Mouse (Mus musculus) layer of hippocampus, postnatal 14 days (tissue): ENCODE results near the gene Tvp23a. TPM values are rescaled to one million over a fixed set of nuclear protein-coding genes. Genes with fewer than 3 reads are reported as not detected.
A peak's percentile ranks its signal among the peaks of the same experiment; 100 is the strongest.

Experiments used
- DNase-seq, 2 experiments: peaks; one replicate each; pipeline ENCODE4 v3.0.0; 2021 to 2022; ENCODE audit warnings: low spot score in 2 of 2, mixed read lengths in 1 of 2
- total RNA-seq, 2 experiments: library from RNA; stranded (reverse); gene quantifications; 2 replicates each; pipeline ENCODE4 v1.2.3; 2021

The Tvp23a gene
- total RNA-seq, 2 experiments from 2014 or later: 30.4 to 32.0 TPM

- no peak for DNase-seq
Observed at GRCm38 (mm10) chr16:10398755-10399154, 48.4 kb downstream of the Tvp23a start.

- DNase-seq: peak in 1 of 2 experiments; percentile 31
Observed at GRCm38 (mm10) chr16:10394699-10395540, 52.2 kb downstream of the Tvp23a start, which contains the start of gene Tekt5. Gene Tekt5, minus strand, starts transcription at chr16:10395490.

GRCm38 (mm10) chr16:10392587-10392986, 54.6 kb downstream of the Tvp23a start:
- DNase-seq: no peak

- no peak for DNase-seq
Observed at GRCm38 (mm10) chr16:10388634-10389365, 58.4 kb downstream of the Tvp23a start.

- no peak for DNase-seq
Observed at GRCm38 (mm10) chr16:10385261-10385660, 61.9 kb downstream of the Tvp23a start.

GRCm38 (mm10) chr16:10384544-10384943, 62.6 kb downstream of the Tvp23a start:
- no peak for DNase-seq

GRCm38 (mm10) chr16:10384060-10384497, 63.1 kb downstream of the Tvp23a start:
- no peak for DNase-seq

- peak in 1 of 2 experiments; percentile 29 for DNase-seq
Observed at GRCm38 (mm10) chr16:10379531-10379930, 67.6 kb downstream of the Tvp23a start.

GRCm38 (mm10) chr16:10377286-10377685, 69.9 kb downstream of the Tvp23a start:
- DNase-seq: no peak

- DNase-seq: peak in 1 of 2 experiments; percentile 57
Observed at GRCm38 (mm10) chr16:10374254-10375011, 72.7 kb downstream of the Tvp23a start.

GRCm38 (mm10) chr16:10372372-10372771, 74.8 kb downstream of the Tvp23a start:
- peak in 1 of 2 experiments; percentile 26 for DNase-seq

Other genes starting within 250 kb of the Tvp23a start
- gene Emp2, start 133.4 kb downstream of the Tvp23a start, total RNA-seq: 10 to 100 TPM; 25.0 to 30.9 TPM
- gene Tekt5, start 51.9 kb downstream of the Tvp23a start, total RNA-seq: 1 to 10 TPM; 2.3 to 4.2 TPM
- 10 to 100 TPM; 13.4 to 14.9 TPM for gene Nubp1, start 35.4 kb downstream of the Tvp23a start, total RNA-seq
- gene Ciita, start 32.7 kb upstream of the Tvp23a start, total RNA-seq: under 1 TPM in 1 of 2 experiments, not detected in 1; 0.38 TPM
- gene Dexi, start 95.7 kb upstream of the Tvp23a start, total RNA-seq: 10 to 100 TPM; 45.7 to 46.9 TPM
- 10 to 100 TPM; 72.6 to 77.5 TPM for gene Clec16a, start 98.0 kb upstream of the Tvp23a start, total RNA-seq